Mouse (Mus musculus): ENCODE data around the gene Sall1.

The Sall1 gene

DNA sequence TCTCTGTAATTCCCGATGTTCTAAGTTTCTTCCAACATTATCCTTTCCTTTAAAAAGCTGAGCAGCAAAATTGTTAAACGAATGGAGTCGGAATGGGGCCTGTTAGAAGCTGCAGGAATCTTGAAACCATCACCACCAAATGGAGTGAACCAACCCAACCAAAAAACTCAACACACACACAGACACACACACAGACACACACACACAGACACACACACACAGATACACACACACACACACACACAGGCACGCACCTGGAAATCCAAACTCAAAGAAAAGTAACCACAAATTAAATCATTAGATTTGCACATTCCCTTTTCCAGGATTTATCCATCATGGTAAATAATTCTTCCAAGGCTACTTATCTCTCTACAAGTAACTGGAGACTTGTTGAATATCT lies 5.0 kb downstream of the Sall1 start:
- no peak for DNase-seq (ENCODE audit: low read depth)

DNA sequence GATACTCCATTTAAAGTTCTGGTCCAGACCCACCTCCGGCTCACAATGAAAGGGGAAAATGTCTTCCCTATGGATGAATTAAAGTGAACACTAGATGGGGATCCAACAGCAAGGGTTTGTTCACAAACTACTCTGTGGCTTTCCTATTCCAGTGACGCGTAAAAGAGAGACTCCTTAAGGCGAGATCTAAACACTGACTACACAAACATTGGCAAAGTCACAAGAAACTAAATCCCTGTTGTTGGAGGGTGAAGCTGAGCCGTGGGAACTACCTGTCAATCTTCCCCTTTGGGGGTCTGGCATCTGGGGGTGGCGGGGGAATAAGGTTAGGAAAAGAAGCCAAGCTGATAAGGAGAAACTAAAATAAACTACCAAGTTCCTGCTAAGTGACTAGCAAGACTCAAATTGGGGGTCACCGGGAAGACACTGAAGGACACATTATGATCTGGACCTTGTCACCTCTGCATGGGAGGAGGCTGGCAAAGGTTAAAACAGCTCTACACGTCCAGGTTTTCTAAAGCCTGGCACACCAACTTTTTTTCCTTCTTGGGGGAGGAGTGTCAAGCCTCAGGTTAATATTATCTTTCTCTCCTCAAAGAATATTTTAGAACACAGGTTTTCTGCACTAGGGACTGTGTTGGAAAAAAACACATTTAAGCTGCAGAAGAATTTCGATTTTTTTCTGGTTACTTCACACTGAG lies 6.3 kb downstream of the Sall1 start:
- no peak for DNase-seq (ENCODE audit: low read depth)

DNA sequence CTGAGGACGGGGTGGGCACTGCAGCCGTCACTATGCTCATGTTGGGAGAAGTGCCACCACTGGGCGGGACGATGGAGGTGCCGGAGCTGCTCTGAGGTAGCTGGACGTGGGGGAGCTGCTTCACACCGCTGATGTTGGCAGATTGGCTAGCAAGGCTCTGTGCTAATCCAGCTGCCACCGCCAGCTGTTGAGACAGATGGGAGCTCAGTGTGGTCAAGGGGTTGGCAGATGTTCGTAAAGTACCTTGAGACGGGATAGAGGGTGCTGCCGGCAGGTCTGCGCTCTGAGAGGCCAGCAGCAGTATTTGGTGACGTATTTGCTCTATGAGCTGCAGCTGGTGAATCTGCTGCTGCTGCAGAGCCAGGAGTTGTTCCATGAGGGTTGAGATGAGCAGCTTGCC lies 11.6 kb downstream of the Sall1 start:
- no peak for DNase-seq (ENCODE audit: low read depth)

- DNase-seq (ENCODE audit: low read depth): no peak
These were observed 15.8 kb downstream of the Sall1 start for GRCm38 (mm10) chr8:89028156-89028555.

DNA sequence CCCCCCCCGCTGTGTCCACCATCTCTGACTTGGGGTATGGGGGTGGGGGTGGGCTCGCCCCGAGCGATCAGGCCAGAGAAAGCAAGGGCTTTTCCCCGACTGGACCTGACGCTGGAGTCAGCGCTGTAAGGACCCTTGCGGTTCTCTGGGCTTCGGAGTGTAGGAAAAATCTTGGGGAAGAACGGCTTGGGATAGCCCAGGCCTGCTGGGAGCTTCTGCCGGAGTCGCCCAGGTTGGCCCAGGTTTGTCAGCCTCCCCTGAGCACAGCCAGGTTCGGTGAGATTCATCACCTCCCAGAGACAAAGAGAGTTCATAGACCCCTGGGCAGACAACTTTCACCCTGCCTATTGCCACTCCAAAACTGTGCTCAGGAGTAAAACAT lies 17.8 kb downstream of the Sall1 start:
- no peak for DNase-seq (ENCODE audit: low read depth)

DNA sequence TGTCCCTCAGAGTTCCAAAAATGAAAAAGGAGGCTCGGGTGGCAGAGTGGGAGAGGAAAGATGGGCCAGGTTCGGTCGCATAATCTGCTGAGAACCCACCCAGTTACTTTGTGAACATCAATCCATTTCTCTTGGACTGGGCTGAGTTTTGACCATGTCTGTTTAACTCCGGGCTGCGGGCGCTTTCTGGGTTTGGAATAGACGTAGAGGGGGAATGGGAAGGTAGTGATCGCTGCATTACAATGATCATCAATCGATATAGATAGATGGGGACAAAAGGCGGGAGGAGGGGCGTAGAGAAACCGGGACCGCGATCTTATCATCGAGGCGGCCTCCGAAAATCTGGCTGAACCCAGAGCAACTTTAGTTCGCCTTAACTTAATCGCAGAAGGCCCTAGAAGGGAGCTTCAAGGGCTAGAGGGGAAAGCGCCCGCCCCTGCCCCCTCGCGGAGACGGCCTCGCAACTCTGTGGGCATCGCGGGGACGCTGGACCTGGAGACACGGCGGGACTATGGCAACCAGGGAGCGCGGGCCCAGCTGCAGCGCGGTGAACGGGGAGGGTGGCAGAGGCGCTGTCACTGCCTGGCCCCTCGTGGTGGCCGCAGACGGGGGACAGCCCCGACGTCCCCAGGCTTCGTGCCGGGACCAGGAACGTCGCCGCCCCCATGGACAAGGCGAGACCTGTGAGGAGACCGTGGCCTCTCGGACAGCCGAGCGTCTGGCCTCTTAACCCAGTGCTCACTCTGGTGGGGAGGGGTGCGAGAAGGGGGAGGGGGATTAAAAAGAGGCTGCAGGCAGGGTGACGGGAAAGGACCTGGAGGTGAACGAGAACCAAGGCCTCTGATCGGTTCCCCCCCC lies 18.5 kb downstream of the Sall1 start:
- no peak for DNase-seq (ENCODE audit: low read depth)

GRCm38 (mm10) chr8:89024796-89025195 lies 19.2 kb downstream of the Sall1 start:
- no peak for DNase-seq (ENCODE audit: low read depth)

DNA sequence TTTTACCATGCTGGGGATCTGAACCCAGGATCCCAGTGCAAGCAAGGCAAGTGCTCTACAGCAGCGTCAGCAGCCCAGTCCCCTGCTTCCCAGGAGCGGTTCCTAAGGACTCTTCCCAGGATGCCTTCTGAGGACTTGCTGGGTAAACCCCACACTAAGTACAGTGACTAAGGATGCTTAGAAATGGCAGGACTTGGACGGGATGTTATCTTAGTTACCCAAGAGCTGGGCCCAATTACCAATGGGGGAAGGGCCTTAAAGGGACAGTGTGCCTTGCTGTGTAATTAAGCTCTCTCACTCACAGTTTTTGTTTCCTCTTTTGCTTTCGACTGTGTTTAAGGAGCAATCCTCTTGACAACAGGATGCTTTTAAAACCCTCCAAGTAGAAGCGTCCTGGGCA lies 22.8 kb downstream of the Sall1 start:
- DNase-seq (ENCODE audit: low read depth): no peak

- no peak for DNase-seq (ENCODE audit: low read depth)
These were observed 26.1 kb downstream of the Sall1 start for GRCm38 (mm10) chr8:89017891-89018290.

- DNase-seq (ENCODE audit: low read depth): no peak
These were observed 27.4 kb downstream of the Sall1 start for GRCm38 (mm10) chr8:89016465-89017070.

- DNase-seq (ENCODE audit: low read depth): no peak
These were observed 28.4 kb downstream of the Sall1 start for GRCm38 (mm10) chr8:89015539-89015938.

- DNase-seq (ENCODE audit: low read depth): no peak
These were observed 31.0 kb downstream of the Sall1 start for GRCm38 (mm10) chr8:89012853-89013534.

GRCm38 (mm10) chr8:89012024-89012712 lies 31.8 kb downstream of the Sall1 start:
- DNase-seq (ENCODE audit: low read depth): no peak

DNA sequence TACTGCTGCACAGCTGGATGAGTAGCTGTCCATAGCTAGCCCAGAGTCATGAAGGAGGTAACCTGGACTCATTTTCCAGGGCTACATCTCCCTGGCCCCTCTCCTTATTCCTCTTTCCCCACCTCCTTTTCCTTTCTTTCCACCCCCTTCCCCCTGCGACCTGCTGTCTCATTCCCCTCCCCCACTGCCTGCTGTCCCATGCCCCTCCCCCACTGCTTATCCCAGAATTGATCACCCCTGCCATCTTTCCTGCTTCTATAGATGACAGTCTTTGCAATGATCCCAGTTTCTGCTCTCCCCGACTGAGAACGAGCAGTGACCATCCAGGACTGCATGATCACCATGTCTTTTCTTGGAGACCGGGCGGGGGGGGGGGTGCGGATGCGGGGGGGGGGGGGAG lies 35.2 kb downstream of the Sall1 start:
- DNase-seq (ENCODE audit: low read depth): no peak

GRCm38 (mm10) chr8:89007114-89007513 lies 36.8 kb downstream of the Sall1 start:
- DNase-seq (ENCODE audit: low read depth): no peak

DNA sequence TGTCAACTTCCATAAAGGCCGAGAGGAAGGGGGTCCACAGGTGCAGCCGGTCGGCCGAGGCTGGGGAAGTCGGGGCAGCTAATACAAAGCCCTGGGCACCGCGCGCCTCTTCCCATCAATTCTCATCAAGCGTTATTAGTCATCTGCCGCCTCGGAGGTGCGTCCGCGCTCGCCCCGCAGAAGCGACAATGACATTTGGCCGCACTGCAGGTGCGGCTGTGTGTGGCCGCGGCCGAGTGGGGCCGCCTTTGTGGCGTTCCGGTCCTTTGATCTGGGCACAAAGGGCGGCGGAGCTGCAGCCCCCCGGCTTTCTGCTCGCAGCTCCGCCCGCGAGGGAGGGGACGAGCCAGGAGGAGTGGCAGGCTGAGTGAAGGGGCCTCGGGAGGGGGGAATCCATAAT lies 37.5 kb downstream of the Sall1 start:
- DNase-seq (ENCODE audit: low read depth): no peak

DNA sequence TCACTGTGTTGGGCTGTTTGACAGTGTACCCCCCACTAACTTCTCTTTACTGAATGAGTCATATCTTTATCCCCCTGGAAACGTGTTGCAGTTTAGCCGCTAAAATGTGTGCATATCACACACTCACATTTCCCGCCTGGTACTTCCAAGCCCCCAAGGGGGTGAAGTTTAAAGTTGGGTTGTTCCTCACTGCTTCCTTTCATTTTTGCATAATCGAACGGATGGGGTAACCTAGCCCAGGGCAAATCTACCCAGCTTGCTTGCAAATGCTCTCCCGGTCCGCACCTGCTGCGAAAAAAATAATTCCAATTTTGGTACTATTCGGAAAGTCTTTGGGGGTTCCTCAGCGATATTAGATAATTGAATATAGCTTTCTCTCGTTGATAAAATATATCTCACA lies 38.2 kb downstream of the Sall1 start:
- DNase-seq (ENCODE audit: low read depth): no peak

DNA sequence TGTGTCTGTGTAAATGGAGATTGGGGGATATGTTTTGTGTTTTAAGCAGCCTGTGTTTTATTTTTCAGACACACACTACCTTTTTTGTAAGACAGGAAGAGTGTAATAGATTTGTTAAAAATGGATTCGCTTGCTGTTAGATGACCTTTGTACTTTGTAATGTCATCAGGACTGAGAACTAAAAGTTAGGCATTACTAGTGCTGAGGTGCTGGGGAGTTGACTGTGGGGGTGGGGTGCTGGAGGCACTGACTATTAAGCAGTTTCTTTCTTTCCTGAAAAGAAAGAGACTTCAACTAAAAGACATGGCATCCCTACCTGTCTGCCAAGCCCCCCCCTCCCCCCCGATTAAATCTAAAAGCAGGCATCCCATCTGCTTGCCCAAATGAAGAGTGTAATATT lies 39.9 kb downstream of the Sall1 start:
- DNase-seq (ENCODE audit: low read depth): no peak

- DNase-seq (ENCODE audit: low read depth): no peak
These were observed 40.5 kb downstream of the Sall1 start for GRCm38 (mm10) chr8:89003336-89003896.

DNA sequence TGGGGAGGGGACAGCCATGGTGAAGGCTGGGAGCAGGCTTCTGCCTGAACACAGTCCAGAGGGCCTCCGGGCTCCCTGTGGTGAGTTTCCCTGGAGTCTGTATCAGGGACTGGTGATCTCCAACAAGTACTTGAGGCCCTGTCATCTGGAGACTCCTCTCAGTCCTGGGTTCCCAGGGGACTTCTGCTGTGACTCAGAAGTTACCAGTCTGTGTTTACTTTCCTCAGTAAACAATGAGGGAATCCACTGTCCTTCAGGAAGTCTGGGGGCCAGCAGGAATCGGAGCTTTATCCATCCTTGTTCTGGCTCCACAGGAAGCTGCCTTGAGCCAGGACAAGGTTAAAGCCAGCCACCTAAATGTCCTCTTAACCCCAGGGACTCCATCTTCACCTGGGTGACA lies 41.8 kb downstream of the Sall1 start:
- DNase-seq (ENCODE audit: low read depth): no peak

- no peak for DNase-seq (ENCODE audit: low read depth)
These were observed 46.7 kb downstream of the Sall1 start for GRCm38 (mm10) chr8:88997276-88997675.

Data from induced T-regulatory cell, adult 2 months (primary cell).